Mouse (Mus musculus): ENCODE data around the gene Inpp5a. TPM values are rescaled to one million over a fixed set of nuclear protein-coding genes. Genes with fewer than 3 reads are reported as not detected.

The Inpp5a gene
- total RNA-seq, 1 experiment: 11.5 TPM

DNA sequence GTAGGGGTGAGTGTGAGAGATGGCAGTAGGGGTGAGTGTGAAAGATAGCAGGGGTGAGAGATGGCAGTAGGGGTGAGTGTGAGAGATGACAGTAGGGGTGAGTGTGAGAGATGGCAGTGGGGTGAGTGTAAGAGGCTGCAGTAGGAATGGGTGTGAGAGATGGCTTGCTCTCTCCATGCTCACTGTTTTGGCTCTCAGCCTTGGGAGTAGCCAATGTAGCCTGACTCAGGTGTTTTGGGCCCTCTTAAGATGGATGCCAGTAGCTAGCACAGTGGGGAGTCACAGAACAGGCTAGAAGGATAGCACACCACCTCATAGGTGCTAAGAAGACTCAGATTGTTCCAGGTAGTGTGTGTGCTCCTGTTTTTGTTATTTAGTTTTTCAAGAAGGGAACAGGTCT, 46.8 kb downstream of the Inpp5a start:
- H3K4me3 ChIP-seq (ENCODE audit: insufficient read depth in 1 of 2, low read depth in 1 of 2, low read length in 2 of 2, poor library complexity in 1 of 2, severe bottlenecking in 1 of 2): no peak overlapping the region
- in situ Hi-C loops (cut with MboI; ENCODE audit: low sequenced_read_pairs in 2 of 2, unreplicated experiment in 2 of 2): no loop called here
- H3K36me3 ChIP-seq (ENCODE audit: control insufficient read depth, insufficient read depth, low read length, poor library complexity, severe bottlenecking): no peaks in the 10 kb centered on the region
- no peak for DNase-seq (ENCODE audit: low read depth, low spot score)
- H3K27ac ChIP-seq (ENCODE audit: insufficient read depth, low read depth, low read length, poor library complexity, severe bottlenecking): no peak overlapping the region
- no peak for TF ChIP-seq MAFK (IDR thresholded peaks at IDR 0.05; ENCODE audit: insufficient read depth, low read depth, low read length)
- no peak for TF ChIP-seq CHD2 (IDR thresholded peaks at IDR 0.05; ENCODE audit: low read depth, low read length)
- H3K4me1 ChIP-seq (ENCODE audit: control insufficient read depth in 2 of 2, insufficient read depth in 2 of 2, low read length in 2 of 2, poor library complexity in 1 of 2): no peaks in the 10 kb centered on the region
- no peak overlapping the region for H3K9ac ChIP-seq (ENCODE audit: insufficient read depth, low read depth, low read length, poor library complexity, severe bottlenecking)
- no peaks in the 10 kb centered on the region for H3K9me3 ChIP-seq (ENCODE audit: control insufficient read depth, insufficient read depth, low read depth, low read length)

DNA sequence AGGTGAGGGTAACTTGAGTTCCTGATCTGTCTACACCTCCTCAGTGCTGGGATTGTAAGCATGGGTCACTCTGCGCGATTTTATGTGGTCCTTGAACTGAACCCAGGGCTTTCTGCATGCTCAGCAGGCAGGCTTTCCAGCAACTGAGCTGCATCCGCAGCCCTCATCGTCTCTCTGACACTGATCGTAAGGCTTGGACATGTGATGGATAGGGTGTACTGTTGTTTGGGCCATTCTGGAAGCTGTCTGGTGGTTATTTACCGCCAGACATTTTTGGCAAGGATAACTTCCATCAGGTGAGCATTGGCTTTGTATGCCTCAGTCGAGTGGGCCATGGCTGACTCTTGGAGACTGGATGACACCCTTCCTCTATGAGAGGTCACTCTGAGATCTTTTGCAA, 48.0 kb downstream of the Inpp5a start:
- TF ChIP-seq ZNF384 (IDR thresholded peaks at IDR 0.05; ENCODE audit: low read depth, low read length) (no peak), MAFK (IDR thresholded peaks at IDR 0.05; ENCODE audit: insufficient read depth, low read depth, low read length) (no peak), HCFC1 (IDR thresholded peaks at IDR 0.05; ENCODE audit: borderline replicate concordance, insufficient read depth, low read length) (no peak)
- no peak for DNase-seq (ENCODE audit: low read depth, low spot score)
- in situ Hi-C loops (cut with MboI; ENCODE audit: low sequenced_read_pairs in 2 of 2, unreplicated experiment in 2 of 2): no loop called here

DNA sequence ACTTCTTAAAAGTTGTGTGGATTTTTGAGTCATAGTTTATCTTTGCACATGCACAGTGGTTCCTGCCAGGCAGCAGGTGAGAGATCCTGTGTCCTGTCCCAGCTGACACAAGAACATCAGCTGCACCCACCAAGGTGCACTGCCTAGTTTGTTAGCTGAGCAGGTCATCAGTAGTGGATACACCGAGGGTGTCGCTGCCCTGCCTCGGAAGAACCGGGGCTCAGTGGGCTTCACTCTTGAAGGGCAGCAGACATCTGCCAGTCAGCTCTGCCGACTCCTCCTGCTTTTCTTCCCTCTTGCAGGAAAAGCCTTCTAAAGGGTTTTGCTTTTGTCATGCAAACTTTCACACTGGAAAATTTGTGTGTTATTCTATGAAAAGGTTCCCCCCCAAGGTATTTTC, 48.6 kb downstream of the Inpp5a start:
- Histone ChIP-seq H3K9me3 (ENCODE audit: control insufficient read depth, insufficient read depth, low read depth, low read length) (no peaks in the 10 kb centered on the region), H3K4me1 (ENCODE audit: control insufficient read depth in 2 of 2, insufficient read depth in 2 of 2, low read length in 2 of 2, poor library complexity in 1 of 2) (no peaks in the 10 kb centered on the region), H3K4me3 (ENCODE audit: insufficient read depth in 1 of 2, low read depth in 1 of 2, low read length in 2 of 2, poor library complexity in 1 of 2, severe bottlenecking in 1 of 2) (no peak overlapping the region), H3K9ac (ENCODE audit: insufficient read depth, low read depth, low read length, poor library complexity, severe bottlenecking) (no peak overlapping the region), H3K27ac (ENCODE audit: insufficient read depth, low read depth, low read length, poor library complexity, severe bottlenecking) (no peak overlapping the region), H3K36me3 (ENCODE audit: control insufficient read depth, insufficient read depth, low read length, poor library complexity, severe bottlenecking) (no peaks in the 10 kb centered on the region)
- in situ Hi-C loops (cut with MboI; ENCODE audit: low sequenced_read_pairs in 2 of 2, unreplicated experiment in 2 of 2): no loop called here
- DNase-seq (ENCODE audit: low read depth, low spot score): no peak
- no peak for TF ChIP-seq CHD2 (IDR thresholded peaks at IDR 0.05; ENCODE audit: low read depth, low read length)
- TF ChIP-seq ZC3H11A (IDR thresholded peaks at IDR 0.05; ENCODE audit: borderline replicate concordance, low read depth, low read length): no peak
- TF ChIP-seq HCFC1 (IDR thresholded peaks at IDR 0.05; ENCODE audit: borderline replicate concordance, insufficient read depth, low read length): no peak
- TF ChIP-seq MAFK (IDR thresholded peaks at IDR 0.05; ENCODE audit: insufficient read depth, low read depth, low read length): no peak
- TF ChIP-seq ZNF384 (IDR thresholded peaks at IDR 0.05; ENCODE audit: low read depth, low read length): no peak

More for the DNA sequence above, 48.0 kb downstream of the Inpp5a start:
- Histone ChIP-seq H3K9ac (ENCODE audit: insufficient read depth, low read depth, low read length, poor library complexity, severe bottlenecking) (no peak overlapping the region), H3K27ac (ENCODE audit: insufficient read depth, low read depth, low read length, poor library complexity, severe bottlenecking) (no peak overlapping the region), H3K9me3 (ENCODE audit: control insufficient read depth, insufficient read depth, low read depth, low read length) (no peaks in the 10 kb centered on the region), H3K4me3 (ENCODE audit: insufficient read depth in 1 of 2, low read depth in 1 of 2, low read length in 2 of 2, poor library complexity in 1 of 2, severe bottlenecking in 1 of 2) (no peak overlapping the region), H3K4me1 (ENCODE audit: control insufficient read depth in 2 of 2, insufficient read depth in 2 of 2, low read length in 2 of 2, poor library complexity in 1 of 2) (no peaks in the 10 kb centered on the region), H3K36me3 (ENCODE audit: control insufficient read depth, insufficient read depth, low read length, poor library complexity, severe bottlenecking) (no peaks in the 10 kb centered on the region)

DNA sequence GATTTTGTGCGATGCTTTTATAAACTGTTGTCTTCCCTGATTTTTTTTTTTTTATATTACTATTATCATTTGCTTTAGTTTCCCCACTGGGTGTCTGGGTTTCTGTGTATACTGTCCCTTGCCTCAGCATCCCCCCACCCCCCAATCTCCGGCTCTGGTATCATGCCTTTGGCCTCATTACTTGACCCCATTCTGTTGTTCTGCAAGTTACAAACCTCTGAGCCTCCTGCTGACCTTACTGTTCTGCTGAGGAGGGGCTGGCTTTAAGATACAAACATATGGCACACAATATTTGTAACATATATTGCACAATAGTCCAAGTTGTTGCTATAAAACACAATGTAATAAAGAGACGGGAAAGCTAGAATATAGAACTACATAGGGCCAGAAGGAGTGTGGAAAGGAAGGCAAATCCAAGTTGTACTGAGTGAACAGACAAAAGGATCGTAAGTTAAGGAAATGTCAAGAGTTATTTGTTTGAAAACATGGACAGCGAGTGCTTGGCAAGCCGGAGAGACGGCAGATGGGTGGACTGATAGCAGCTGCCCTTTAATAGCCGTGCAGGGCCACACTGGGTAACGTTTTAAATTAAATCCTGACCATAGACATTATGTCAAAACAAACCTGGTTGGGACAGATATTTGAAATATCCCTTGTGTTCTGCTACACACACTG, 49.2 kb downstream of the Inpp5a start:
- no peak for DNase-seq (ENCODE audit: low read depth, low spot score)
- Histone ChIP-seq H3K4me1 (ENCODE audit: control insufficient read depth in 2 of 2, insufficient read depth in 2 of 2, low read length in 2 of 2, poor library complexity in 1 of 2) (no peaks in the 10 kb centered on the region), H3K9me3 (ENCODE audit: control insufficient read depth, insufficient read depth, low read depth, low read length) (no peaks in the 10 kb centered on the region), H3K9ac (ENCODE audit: insufficient read depth, low read depth, low read length, poor library complexity, severe bottlenecking) (no peak overlapping the region), H3K4me3 (ENCODE audit: insufficient read depth in 1 of 2, low read depth in 1 of 2, low read length in 2 of 2, poor library complexity in 1 of 2, severe bottlenecking in 1 of 2) (no peak overlapping the region), H3K36me3 (ENCODE audit: control insufficient read depth, insufficient read depth, low read length, poor library complexity, severe bottlenecking) (no peaks in the 10 kb centered on the region), H3K27ac (ENCODE audit: insufficient read depth, low read depth, low read length, poor library complexity, severe bottlenecking) (no peak overlapping the region)
- no peak for TF ChIP-seq CHD2 (IDR thresholded peaks at IDR 0.05; ENCODE audit: low read depth, low read length)
- TF ChIP-seq HCFC1 (IDR thresholded peaks at IDR 0.05; ENCODE audit: borderline replicate concordance, insufficient read depth, low read length): no peak
- no peak for TF ChIP-seq ZC3H11A (IDR thresholded peaks at IDR 0.05; ENCODE audit: borderline replicate concordance, low read depth, low read length)
- TF ChIP-seq ZNF384 (IDR thresholded peaks at IDR 0.05; ENCODE audit: low read depth, low read length): no peak
- TF ChIP-seq MAFK (IDR thresholded peaks at IDR 0.05; ENCODE audit: insufficient read depth, low read depth, low read length): no peak
- in situ Hi-C loops (cut with MboI; ENCODE audit: low sequenced_read_pairs in 2 of 2, unreplicated experiment in 2 of 2): no loop called here

DNA sequence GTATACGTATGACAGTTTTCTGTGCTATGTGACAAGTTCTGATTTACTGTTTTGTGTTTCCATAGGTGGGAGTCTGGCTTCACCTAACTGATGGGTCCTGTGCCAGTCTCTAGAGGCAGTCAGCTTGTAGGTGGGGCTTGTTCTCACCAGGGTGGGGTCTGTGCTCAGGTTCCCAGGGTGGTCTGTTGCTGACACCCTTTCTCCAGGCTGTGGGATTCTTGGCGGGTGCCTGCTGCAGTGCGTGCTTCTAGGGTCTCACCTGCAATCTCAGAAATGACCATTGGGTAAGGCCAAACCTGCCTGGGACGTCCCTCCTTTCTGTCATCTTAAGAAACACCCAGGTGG, 49.7 kb downstream of the Inpp5a start:
- DNase-seq (ENCODE audit: low read depth, low spot score): no peak
- no peak for TF ChIP-seq ZC3H11A (IDR thresholded peaks at IDR 0.05; ENCODE audit: borderline replicate concordance, low read depth, low read length)
- H3K4me1 ChIP-seq (ENCODE audit: control insufficient read depth in 2 of 2, insufficient read depth in 2 of 2, low read length in 2 of 2, poor library complexity in 1 of 2): no peaks in the 10 kb centered on the region
- no peaks in the 10 kb centered on the region for H3K9me3 ChIP-seq (ENCODE audit: control insufficient read depth, insufficient read depth, low read depth, low read length)
- no peak overlapping the region for H3K9ac ChIP-seq (ENCODE audit: insufficient read depth, low read depth, low read length, poor library complexity, severe bottlenecking)
- H3K4me3 ChIP-seq (ENCODE audit: insufficient read depth in 1 of 2, low read depth in 1 of 2, low read length in 2 of 2, poor library complexity in 1 of 2, severe bottlenecking in 1 of 2): no peak overlapping the region
- no peaks in the 10 kb centered on the region for H3K36me3 ChIP-seq (ENCODE audit: control insufficient read depth, insufficient read depth, low read length, poor library complexity, severe bottlenecking)
- in situ Hi-C loops (cut with MboI; ENCODE audit: low sequenced_read_pairs in 2 of 2, unreplicated experiment in 2 of 2): no loop called here
- no peak overlapping the region for H3K27ac ChIP-seq (ENCODE audit: insufficient read depth, low read depth, low read length, poor library complexity, severe bottlenecking)

Measured in ES-E14 (cell line).